Mouse (Mus musculus) spleen, adult 2 months (tissue): ENCODE results near the gene Sympk. TPM values are rescaled to one million over a fixed set of nuclear protein-coding genes. Genes with fewer than 3 reads are reported as not detected.

ENCODE experiments used
- DNase-seq, 2 experiments: peaks; one replicate each; pipeline versions ENCODE4 v3.0.0 to v3.0.0-alpha.2; 2012 to 2021; ENCODE audit warnings: low spot score in 2 of 2, low read depth in 1 of 2
- H3K27ac ChIP-seq: fragments of 200-500 bp; 2 replicates; pipeline ENCODE4 v1.5.1; 2012; ENCODE audit warnings: low read length, inconsistent platforms; ENCODE audit not compliant: insufficient read depth
- H3K27me3 ChIP-seq: fragments of 200-500 bp; 2 replicates; pipeline ENCODE4 v1.6.1; 2012; ENCODE audit warnings: mild to moderate bottlenecking, moderate library complexity, low read length, inconsistent platforms; ENCODE audit not compliant: control insufficient read depth, insufficient read depth
- H3K36me3 ChIP-seq: fragments of 200-500 bp; 2 replicates; pipeline ENCODE4 v1.6.1; 2012; ENCODE audit warnings: mild to moderate bottlenecking, low read length, inconsistent platforms; ENCODE audit not compliant: control insufficient read depth, insufficient read depth
- H3K4me1 ChIP-seq: fragments of 200-500 bp; 2 replicates; pipeline ENCODE4 v1.6.1; 2011; ENCODE audit warnings: inconsistent platforms; ENCODE audit not compliant: control insufficient read depth, insufficient read depth, insufficient read length
- H3K4me3 ChIP-seq: fragments of 200-500 bp; 2 replicates; pipeline ENCODE4 v1.5.1; 2011; ENCODE audit warnings: mild to moderate bottlenecking, inconsistent platforms; ENCODE audit not compliant: insufficient read depth, insufficient read length; ENCODE audit errors: extremely low read depth
- CTCF ChIP-seq: fragments of 200-500 bp; IDR thresholded peaks from 2 replicates; pipeline ENCODE4 v1.5.1; 2011; ENCODE audit warnings: mild to moderate bottlenecking, inconsistent platforms; ENCODE audit not compliant: insufficient read depth, insufficient read length, insufficient replicate concordance; ENCODE audit errors: extremely low read depth
- POLR2A ChIP-seq: fragments of 200-500 bp; IDR thresholded peaks from 2 replicates; pipeline ENCODE4 v1.6.1; 2011; ENCODE audit warnings: low read depth, low read length, inconsistent platforms
- WGBS: fragments of 180-500 bp; shearing (Covaris S2); methylation state at CpG from one replicate; pipeline ENCODE4 v1.1.7; 2018; 5-methylcytosine and 5-hydroxymethylcytosine counted together
- polyA plus RNA-seq: library from polyadenylated mRNA; depleted of rRNA; stranded (reverse); fragments of >200 nt; gene quantifications from 2 replicates; pipeline ENCODE4 v1.2.3, GENCODE M21; 2012

Gene Sympk
- polyA plus RNA-seq, 1 experiment: 67.2 TPM

GRCm38 (mm10) chr7:19093537-19094385 lies 69.6 kb downstream of the Sympk start:
- 1% methylated on average over 45 of the region's 45 CpGs for WGBS
- peak overlapping the region; percentile 77 for H3K27ac ChIP-seq
- DNase-seq: peak; percentile 58 to 78
- peaks cover 27% of the 10 kb centered on the region for H3K27me3 ChIP-seq
- H3K4me1 ChIP-seq: peaks cover 16% of the 10 kb centered on the region
- TF ChIP-seq POLR2A: no peak
- TF ChIP-seq CTCF: no peak
- peak overlapping the region; percentile 62 for H3K4me3 ChIP-seq
- H3K36me3 ChIP-seq: no peaks in the 10 kb centered on the region

GRCm38 (mm10) chr7:19094471-19094825 lies 70.3 kb downstream of the Sympk start, which contains the start of gene Six5:
Gene Six5 (plus strand): TSS chr7:19094594.
- DNase-seq: no peak

GRCm38 (mm10) chr7:19094826-19095750 lies 70.9 kb downstream of the Sympk start:
- no peak for TF ChIP-seq CTCF
- no peak for TF ChIP-seq POLR2A
- peaks cover 16% of the 10 kb centered on the region for H3K4me1 ChIP-seq
- H3K36me3 ChIP-seq: no peaks in the 10 kb centered on the region
- H3K27me3 ChIP-seq: peaks cover 27% of the 10 kb centered on the region
- 1% methylated on average over 86 of the region's 87 CpGs for WGBS
- no peak for DNase-seq
- H3K4me3 ChIP-seq: peak overlapping the region; percentile 62
- peak overlapping the region; percentile 8; the same call in 1 of the 2 replicates for H3K27ac ChIP-seq

More at GRCm38 (mm10) chr7:19094471-19094825, 70.3 kb downstream of the Sympk start, which contains the start of gene Six5:
- Histone ChIP-seq H3K4me3 (peak within 1 kb of the TSS; percentile 62), H3K27ac (peak within 1 kb of the TSS; percentile 77), H3K4me1 (peaks cover 16% of the 10 kb centered on the region), H3K27me3 (peaks cover 27% of the 10 kb centered on the region), H3K36me3 (no peaks in the 10 kb centered on the region)
- WGBS: 1% methylated on average over 30 of the region's 36 CpGs
- TF ChIP-seq CTCF (no peak), POLR2A (no peak)

- Histone ChIP-seq H3K4me1 (peaks cover 16% of the 10 kb centered on the region), H3K36me3 (no peaks in the 10 kb centered on the region), H3K27ac (no peak overlapping the region), H3K27me3 (peaks cover 27% of the 10 kb centered on the region), H3K4me3 (no peak overlapping the region)
- TF ChIP-seq POLR2A (no peak), CTCF (no peak)
- DNase-seq: no peak
- WGBS: 11% methylated on average over 19 of the region's 19 CpGs
Measured at GRCm38 (mm10) chr7:19095751-19096110, 71.6 kb downstream of the Sympk start.

GRCm38 (mm10) chr7:19096421-19096976 lies 72.3 kb downstream of the Sympk start:
- Histone ChIP-seq H3K27me3 (peaks cover 26% of the 10 kb centered on the region), H3K4me1 (peaks cover 16% of the 10 kb centered on the region), H3K27ac (no peak overlapping the region), H3K4me3 (no peak overlapping the region), H3K36me3 (no peaks in the 10 kb centered on the region)
- no peak for DNase-seq
- 80% methylated on average over 5 of the region's 5 CpGs for WGBS
- TF ChIP-seq POLR2A: no peak
- TF ChIP-seq CTCF: no peak

- H3K27me3 ChIP-seq: peaks cover 20% of the 10 kb centered on the region
- no peak for DNase-seq
- H3K4me3 ChIP-seq: no peak overlapping the region
- no peak overlapping the region for H3K27ac ChIP-seq
- WGBS: 71% methylated on average over 2 of the region's 2 CpGs
- no peak for TF ChIP-seq POLR2A
- peaks cover 16% of the 10 kb centered on the region for H3K4me1 ChIP-seq
- no peaks in the 10 kb centered on the region for H3K36me3 ChIP-seq
Measured at GRCm38 (mm10) chr7:19097217-19097616, 73.0 kb downstream of the Sympk start.

- Histone ChIP-seq H3K27ac (no peak overlapping the region), H3K4me1 (peaks cover 12% of the 10 kb centered on the region), H3K27me3 (peaks cover 18% of the 10 kb centered on the region), H3K4me3 (no peak overlapping the region), H3K36me3 (no peaks in the 10 kb centered on the region)
- TF ChIP-seq POLR2A (no peak), CTCF (no peak)
- DNase-seq: no peak
Measured at GRCm38 (mm10) chr7:19097863-19098262, 73.7 kb downstream of the Sympk start.
